Mouse (Mus musculus): ENCODE results near the gene Myb. TPM values are rescaled to one million over a fixed set of nuclear protein-coding genes. Genes with fewer than 3 reads are reported as not detected.

The Myb gene
- polyA plus RNA-seq, 1 experiment from 2014 or later: 5.5 TPM

DNA sequence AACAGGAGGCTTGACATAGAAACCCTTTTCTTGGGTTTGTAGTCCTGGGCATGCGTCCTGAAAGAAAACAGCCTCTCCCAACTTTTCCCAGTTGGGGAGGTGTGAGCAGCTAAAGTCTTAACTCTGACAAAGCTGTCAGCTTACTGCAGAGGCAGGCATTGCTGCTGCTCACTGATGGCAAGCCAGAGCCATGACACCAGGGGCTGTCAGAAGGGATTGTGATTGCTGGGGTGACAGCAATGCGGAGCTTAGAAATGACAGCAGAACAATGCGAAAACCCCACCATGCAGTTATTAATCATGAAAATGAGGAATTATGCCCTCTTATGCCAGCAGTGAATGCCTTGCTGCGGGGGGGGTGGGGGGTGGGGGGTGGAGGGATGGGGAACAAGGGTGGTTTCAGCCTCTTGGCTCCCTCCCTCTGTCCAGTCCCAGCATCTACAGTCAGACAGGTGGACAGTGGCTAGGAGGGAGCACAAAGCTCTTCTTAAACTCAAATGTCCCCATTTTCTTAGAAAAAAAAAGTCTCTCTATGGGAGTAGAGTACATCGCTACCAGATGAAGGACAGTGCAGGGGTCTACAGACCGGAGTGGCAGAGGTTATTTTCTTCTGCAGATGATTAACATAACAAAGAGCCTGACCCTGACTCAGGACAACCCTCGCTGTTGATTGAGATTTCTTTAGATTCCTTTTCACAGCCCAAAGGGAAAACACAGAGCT, 51.3 kb downstream of the Myb start:
- no peak for ATAC-seq (ENCODE audit: insufficient read depth, low FRiP score, low read depth)
- H3K4me2 ChIP-seq: no peak overlapping the region
- H3K9me3 ChIP-seq: no peaks in the 10 kb centered on the region
- no peaks in the 10 kb centered on the region for H3K4me1 ChIP-seq
- no peak overlapping the region for H3K4me3 ChIP-seq (replicated peaks)
- H3K27ac ChIP-seq: no peak overlapping the region
- no peaks in the 10 kb centered on the region for H3K36me3 ChIP-seq
- H3K9ac ChIP-seq: no peak overlapping the region
- no peaks in the 10 kb centered on the region for H3K27me3 ChIP-seq (replicated peaks)
- WGBS: 56% methylated on average over 7 of the region's 7 CpGs

DNA sequence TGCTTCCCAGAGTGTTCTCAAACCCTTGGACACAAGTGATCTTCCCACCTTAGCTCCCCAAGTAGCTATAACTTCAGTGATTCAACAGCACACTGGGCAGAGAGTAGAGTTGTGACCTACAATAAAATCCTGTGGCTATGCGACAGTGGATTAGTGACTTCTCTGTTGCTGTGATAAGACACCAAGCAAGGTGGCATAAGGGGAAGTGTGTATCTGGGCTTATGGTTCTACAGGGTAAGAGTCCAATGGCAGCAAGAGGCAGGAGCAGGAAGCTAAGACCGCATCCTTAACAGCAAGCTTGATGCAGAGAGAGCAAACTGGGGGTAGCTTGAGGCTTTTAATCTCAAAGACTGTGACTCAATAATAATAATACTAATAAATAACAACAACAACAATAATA, 52.0 kb downstream of the Myb start:
- no peak overlapping the region for H3K4me3 ChIP-seq (replicated peaks)
- H3K27me3 ChIP-seq (replicated peaks): no peaks in the 10 kb centered on the region
- no peaks in the 10 kb centered on the region for H3K9me3 ChIP-seq
- H3K27ac ChIP-seq: no peak overlapping the region
- 87% methylated on average over 2 of the region's 2 CpGs for WGBS
- no peak for ATAC-seq (ENCODE audit: insufficient read depth, low FRiP score, low read depth)
- H3K9ac ChIP-seq: no peak overlapping the region
- H3K4me2 ChIP-seq: no peak overlapping the region
- no peaks in the 10 kb centered on the region for H3K36me3 ChIP-seq
- H3K4me1 ChIP-seq: no peaks in the 10 kb centered on the region

DNA sequence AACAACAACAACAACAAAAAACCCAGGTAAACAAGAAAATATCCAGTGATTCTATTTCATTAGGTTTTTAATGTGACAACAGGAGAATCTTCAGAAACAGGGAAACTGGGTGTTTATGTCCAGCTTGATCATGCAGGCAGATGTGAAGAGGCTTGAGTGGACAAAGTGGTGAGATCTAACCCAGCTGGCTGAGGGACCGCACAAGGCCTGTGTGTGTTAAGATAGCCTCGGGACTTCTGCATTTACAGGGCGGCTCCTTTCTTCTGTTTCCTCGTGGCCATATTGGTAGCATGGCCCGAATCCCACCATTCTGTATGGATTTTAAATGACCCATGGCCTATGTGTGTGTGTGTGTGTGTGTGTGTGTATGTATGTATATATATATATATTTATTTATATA, 52.6 kb downstream of the Myb start:
- Histone ChIP-seq H3K27me3 (replicated peaks) (no peaks in the 10 kb centered on the region), H3K36me3 (no peaks in the 10 kb centered on the region), H3K9me3 (no peaks in the 10 kb centered on the region), H3K4me1 (no peaks in the 10 kb centered on the region), H3K4me2 (no peak overlapping the region), H3K27ac (no peak overlapping the region), H3K4me3 (replicated peaks) (no peak overlapping the region), H3K9ac (no peak overlapping the region)
- 83% methylated on average over 5 of the region's 5 CpGs for WGBS
- no peak for ATAC-seq (ENCODE audit: insufficient read depth, low FRiP score, low read depth)

DNA sequence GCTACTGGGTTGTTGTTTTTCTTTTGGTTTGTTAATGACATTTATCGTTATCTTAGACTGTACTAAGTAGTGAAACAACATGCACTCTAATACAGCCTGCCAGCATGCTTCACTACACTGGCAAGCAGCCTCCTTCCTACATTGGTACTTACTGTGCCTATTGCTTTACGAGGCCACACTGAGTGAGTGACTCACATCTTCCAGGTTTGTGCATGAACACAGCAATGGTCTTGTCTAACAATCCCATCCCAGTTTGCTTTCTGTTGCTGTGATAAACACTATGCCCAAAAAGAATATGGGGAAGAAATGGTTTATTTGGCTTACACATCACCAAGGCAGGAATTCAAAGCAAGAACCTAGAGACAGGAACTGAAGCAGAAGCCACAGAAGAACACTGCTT, 55.6 kb downstream of the Myb start:
- Histone ChIP-seq H3K4me3 (replicated peaks) (no peak overlapping the region), H3K9me3 (no peaks in the 10 kb centered on the region), H3K9ac (no peak overlapping the region), H3K27me3 (replicated peaks) (no peaks in the 10 kb centered on the region), H3K4me1 (no peaks in the 10 kb centered on the region), H3K36me3 (no peaks in the 10 kb centered on the region), H3K4me2 (no peak overlapping the region), H3K27ac (no peak overlapping the region)
- no peak for ATAC-seq (ENCODE audit: insufficient read depth, low FRiP score, low read depth)
- WGBS: 87% methylated on average over 2 of the region's 2 CpGs

DNA sequence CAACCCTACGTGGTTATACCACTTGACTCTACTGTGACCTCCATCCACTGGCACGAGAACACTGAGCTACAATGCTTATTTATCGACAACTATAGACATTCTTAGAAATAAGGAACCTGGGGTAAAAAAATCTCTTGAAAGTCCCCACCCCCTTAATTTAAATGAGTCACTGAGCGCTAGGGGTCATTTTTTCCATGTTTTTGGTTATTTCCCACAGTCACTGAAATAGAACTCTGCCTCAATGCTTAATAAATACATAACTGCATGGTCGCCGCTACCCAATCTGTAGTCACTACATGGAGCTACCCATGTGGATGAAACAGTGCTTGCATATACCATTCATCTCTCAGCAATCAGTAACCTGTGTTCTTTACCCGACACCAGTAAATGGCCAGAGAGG, 58.1 kb downstream of the Myb start:
- 82% methylated on average over 7 of the region's 7 CpGs for WGBS
- no peak overlapping the region for H3K4me2 ChIP-seq
- H3K36me3 ChIP-seq: no peaks in the 10 kb centered on the region
- H3K9ac ChIP-seq: no peak overlapping the region
- no peaks in the 10 kb centered on the region for H3K27me3 ChIP-seq (replicated peaks)
- no peak for ATAC-seq (ENCODE audit: insufficient read depth, low FRiP score, low read depth)
- H3K9me3 ChIP-seq: no peaks in the 10 kb centered on the region
- H3K27ac ChIP-seq: no peak overlapping the region
- no peaks in the 10 kb centered on the region; the same call in 1 of the 2 replicates for H3K4me1 ChIP-seq
- H3K4me3 ChIP-seq (replicated peaks): no peak overlapping the region

DNA sequence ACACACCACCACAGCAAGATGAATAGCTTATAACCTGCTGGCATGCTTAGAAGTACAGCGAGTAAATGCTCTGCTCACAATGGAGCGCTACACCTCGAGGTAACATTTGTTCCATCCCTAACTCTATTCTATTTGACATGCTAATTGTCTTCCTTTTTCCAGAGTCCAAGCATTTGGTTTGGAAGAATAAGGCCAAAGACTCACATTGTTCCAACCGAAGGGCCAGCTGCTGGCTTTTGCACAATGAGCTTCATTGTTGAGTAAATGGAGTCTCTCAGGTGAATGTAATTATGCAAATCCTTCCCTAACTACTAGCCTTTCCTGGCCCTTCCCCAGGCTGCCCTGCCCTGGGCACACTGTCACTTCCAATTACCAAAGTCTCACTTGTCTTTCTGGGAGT, 58.8 kb downstream of the Myb start:
- Histone ChIP-seq H3K4me2 (no peak overlapping the region), H3K9me3 (no peaks in the 10 kb centered on the region), H3K4me1 (no peaks in the 10 kb centered on the region; the same call in 1 of the 2 replicates), H3K27ac (no peak overlapping the region), H3K27me3 (replicated peaks) (no peaks in the 10 kb centered on the region), H3K9ac (no peak overlapping the region), H3K4me3 (replicated peaks) (no peak overlapping the region), H3K36me3 (no peaks in the 10 kb centered on the region)
- 54% methylated on average over 4 of the region's 4 CpGs for WGBS
- no peak for ATAC-seq (ENCODE audit: insufficient read depth, low FRiP score, low read depth)

DNA sequence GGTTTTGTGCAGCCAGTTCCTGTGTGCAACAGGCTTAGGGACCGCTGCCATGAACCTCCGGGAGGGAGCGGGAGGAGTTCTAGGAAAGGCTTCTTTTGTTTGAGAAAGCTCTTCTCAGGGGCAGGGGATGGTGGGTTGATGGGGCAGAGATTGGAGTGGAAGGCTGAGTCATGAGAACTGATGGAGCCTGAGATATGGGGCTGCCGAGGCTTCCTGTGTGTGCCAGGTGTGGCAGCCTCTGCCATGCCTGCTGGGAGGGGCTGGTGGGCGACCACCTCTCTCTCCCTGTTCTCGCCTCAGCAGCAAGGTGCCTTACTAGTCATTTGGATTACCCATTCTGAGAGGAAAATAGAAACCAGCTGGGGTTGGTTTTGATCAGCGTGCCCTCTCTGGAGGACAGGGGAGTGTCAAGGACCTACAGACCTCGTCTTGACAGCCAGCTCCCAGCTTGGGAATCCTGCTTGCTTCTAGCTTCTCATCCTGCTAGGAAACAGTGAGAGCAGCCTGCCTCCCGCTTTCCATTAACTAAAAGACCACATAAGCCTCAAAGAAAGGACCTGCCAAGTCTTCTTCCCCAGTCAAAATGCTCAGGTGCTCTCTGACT, 60.0 kb downstream of the Myb start:
- 55% methylated on average over 9 of the region's 9 CpGs for WGBS
- Histone ChIP-seq H3K36me3 (no peaks in the 10 kb centered on the region), H3K27me3 (replicated peaks) (no peaks in the 10 kb centered on the region), H3K9me3 (no peaks in the 10 kb centered on the region), H3K4me1 (no peaks in the 10 kb centered on the region; the same call in 1 of the 2 replicates), H3K4me2 (no peak overlapping the region), H3K27ac (no peak overlapping the region), H3K9ac (no peak overlapping the region), H3K4me3 (replicated peaks) (no peak overlapping the region)
- ATAC-seq (ENCODE audit: insufficient read depth, low FRiP score, low read depth): no peak

DNA sequence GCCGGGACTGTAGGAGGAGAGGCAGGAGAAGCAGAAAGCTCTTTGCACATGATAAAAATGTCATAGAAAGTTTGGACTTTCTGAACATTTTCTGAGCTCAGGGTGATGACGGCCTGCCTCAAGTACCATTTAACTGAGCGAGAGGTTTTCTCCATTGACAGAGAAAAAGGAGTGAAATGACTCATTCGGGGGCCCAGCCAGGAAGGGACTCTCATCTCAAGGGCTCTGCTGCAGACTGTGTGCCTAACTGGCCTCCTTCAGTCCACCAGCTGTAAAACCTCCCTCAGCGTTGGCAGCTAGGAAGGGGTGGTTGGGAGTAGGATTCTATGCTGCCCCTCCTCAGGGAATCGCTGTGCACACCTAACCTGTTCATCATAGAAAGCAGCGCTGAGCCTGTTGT, 61.3 kb downstream of the Myb start:
- ATAC-seq (ENCODE audit: insufficient read depth, low FRiP score, low read depth): no peak
- Histone ChIP-seq H3K4me2 (no peak overlapping the region), H3K27me3 (replicated peaks) (no peaks in the 10 kb centered on the region), H3K27ac (no peak overlapping the region), H3K36me3 (no peaks in the 10 kb centered on the region), H3K4me1 (no peaks in the 10 kb centered on the region; the same call in 1 of the 2 replicates), H3K9me3 (no peaks in the 10 kb centered on the region), H3K9ac (no peak overlapping the region), H3K4me3 (replicated peaks) (no peak overlapping the region)
- WGBS: 75% methylated on average over 7 of the region's 7 CpGs

DNA sequence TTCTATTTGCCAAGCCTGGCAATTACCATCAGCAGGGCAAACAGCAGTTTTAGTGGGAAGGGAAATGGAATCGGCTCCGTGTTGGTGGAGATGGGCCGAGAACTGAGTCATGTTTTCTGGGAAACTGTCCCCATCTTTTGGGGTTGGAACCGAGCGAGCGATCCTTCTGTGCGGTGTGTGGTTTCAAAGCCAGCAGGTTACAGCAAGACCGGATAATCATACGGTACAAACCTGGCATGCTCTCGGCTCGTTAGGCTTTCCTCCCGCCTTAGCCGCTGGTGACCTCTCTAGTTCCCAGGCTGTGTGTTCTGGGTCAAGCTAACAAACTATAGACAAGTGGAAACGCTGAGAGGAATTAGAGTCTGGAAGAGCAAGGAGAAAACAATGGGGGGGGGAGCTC, 65.2 kb downstream of the Myb start:
- no peak overlapping the region for H3K4me3 ChIP-seq (replicated peaks)
- no peaks in the 10 kb centered on the region for H3K36me3 ChIP-seq
- no peak overlapping the region for H3K27ac ChIP-seq
- H3K4me1 ChIP-seq: no peaks in the 10 kb centered on the region; the same call in 1 of the 2 replicates
- H3K4me2 ChIP-seq: no peak overlapping the region
- no peaks in the 10 kb centered on the region for H3K27me3 ChIP-seq (replicated peaks)
- H3K9ac ChIP-seq: no peak overlapping the region
- WGBS: 93% methylated on average over 14 of the region's 14 CpGs
- H3K9me3 ChIP-seq: no peaks in the 10 kb centered on the region
- ATAC-seq (ENCODE audit: insufficient read depth, low FRiP score, low read depth): no peak

DNA sequence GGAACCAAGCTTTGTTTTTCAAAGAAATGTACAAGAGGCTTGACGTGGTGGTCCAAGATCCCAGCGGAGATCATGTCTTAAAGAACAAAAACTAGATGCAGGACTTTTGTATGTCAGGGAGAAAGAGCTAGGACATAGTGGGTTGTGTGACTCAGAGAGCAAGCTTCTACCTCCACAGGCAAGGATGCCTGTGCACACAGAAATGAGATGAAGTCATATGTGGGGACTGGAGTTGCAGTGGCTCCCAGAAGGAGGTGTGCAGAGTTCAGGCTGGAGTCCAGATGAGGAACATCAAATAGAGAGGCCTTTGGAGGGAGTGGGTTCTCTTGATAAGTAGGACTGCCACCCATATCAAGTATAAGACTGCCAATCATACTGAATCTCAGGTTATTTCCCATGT, 65.9 kb downstream of the Myb start:
- no peak overlapping the region for H3K4me2 ChIP-seq
- no peaks in the 10 kb centered on the region for H3K36me3 ChIP-seq
- H3K4me3 ChIP-seq (replicated peaks): no peak overlapping the region
- ATAC-seq (ENCODE audit: insufficient read depth, low FRiP score, low read depth): no peak
- no peaks in the 10 kb centered on the region; the same call in 1 of the 2 replicates for H3K4me1 ChIP-seq
- no peaks in the 10 kb centered on the region for H3K9me3 ChIP-seq
- WGBS: 93% methylated on average over 2 of the region's 2 CpGs
- H3K27ac ChIP-seq: no peak overlapping the region
- H3K9ac ChIP-seq: no peak overlapping the region
- no peaks in the 10 kb centered on the region for H3K27me3 ChIP-seq (replicated peaks)

DNA sequence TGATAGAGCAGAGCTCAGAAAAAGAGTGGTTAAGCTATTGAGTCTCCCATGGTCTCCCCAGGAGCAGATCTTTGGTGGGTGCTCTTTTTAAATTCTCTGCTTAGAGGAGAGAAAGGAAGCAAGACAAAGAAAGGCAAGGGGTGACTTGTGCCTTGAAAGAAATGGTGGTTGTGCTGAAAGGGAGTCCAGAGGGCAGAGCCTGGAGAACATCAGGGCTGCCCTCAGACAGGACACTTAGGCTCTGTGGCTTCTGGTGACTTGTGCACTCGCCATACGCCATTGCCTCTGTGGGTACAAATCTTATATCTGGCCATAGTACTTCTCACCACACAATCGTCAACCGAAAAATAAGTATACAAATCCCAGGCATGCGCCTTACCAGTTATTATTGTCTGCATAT, 67.5 kb downstream of the Myb start:
- H3K9ac ChIP-seq: no peak overlapping the region
- 0 out of 2 replicates have a peak, but pooled peaks have one; percentile 3 for ATAC-seq (ENCODE audit: insufficient read depth, low FRiP score, low read depth)
- H3K9me3 ChIP-seq: no peaks in the 10 kb centered on the region
- WGBS: 89% methylated on average over 5 of the region's 5 CpGs
- H3K36me3 ChIP-seq: no peaks in the 10 kb centered on the region
- H3K4me3 ChIP-seq (replicated peaks): no peak overlapping the region
- H3K27me3 ChIP-seq (replicated peaks): no peaks in the 10 kb centered on the region
- no peak overlapping the region for H3K4me2 ChIP-seq
- H3K27ac ChIP-seq: 0 out of 2 replicates have a peak overlapping the region, but pooled peaks have one; percentile 37
- H3K4me1 ChIP-seq: no peaks in the 10 kb centered on the region

DNA sequence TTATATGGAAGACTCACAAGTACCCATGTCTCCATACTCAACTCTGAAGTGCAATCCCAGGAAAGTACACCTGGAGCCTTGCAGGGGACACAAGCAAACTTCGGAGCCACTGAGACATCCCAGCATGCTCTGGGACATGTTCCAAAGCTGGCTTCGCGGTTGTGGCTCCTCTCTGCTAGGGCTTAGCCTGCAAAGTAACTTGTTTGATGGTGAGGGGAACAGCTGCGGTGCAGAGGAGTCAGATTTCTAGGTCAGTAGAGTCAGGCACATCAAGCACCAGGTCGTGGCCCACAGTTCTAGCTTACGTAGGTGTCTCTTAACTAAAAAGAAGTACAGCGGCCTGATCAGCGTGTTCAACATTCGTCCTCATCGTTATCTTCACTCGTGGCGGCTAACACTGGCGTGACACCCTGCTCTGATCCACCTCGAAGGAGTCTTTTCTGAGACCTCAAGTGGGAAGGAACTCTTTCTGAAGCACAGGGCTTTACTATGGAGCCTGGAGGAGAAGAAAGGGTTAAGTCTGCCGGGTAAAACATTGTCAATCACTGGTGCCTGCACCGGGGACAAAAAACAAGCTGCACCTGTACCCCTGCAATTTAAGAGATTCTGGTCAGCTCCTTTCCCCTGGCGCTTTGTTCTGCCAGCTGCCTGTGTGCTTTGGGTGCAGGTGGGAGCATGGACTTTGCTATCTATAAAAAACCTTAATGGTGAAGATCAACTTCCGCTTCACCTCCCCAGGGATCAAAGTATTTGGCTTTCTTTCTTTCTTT, 68.1 kb downstream of the Myb start:
- no peaks in the 10 kb centered on the region for H3K9me3 ChIP-seq
- no peak overlapping the region for H3K4me3 ChIP-seq (replicated peaks)
- ATAC-seq (ENCODE audit: insufficient read depth, low FRiP score, low read depth): peak; percentile 70
- H3K27me3 ChIP-seq (replicated peaks): no peaks in the 10 kb centered on the region
- H3K27ac ChIP-seq: peak overlapping the region; percentile 31; the same call in 1 of the 2 replicates
- no peak overlapping the region for H3K9ac ChIP-seq
- 40% methylated on average over 18 of the region's 18 CpGs for WGBS
- H3K4me2 ChIP-seq: no peak overlapping the region
- H3K4me1 ChIP-seq: no peaks in the 10 kb centered on the region
- H3K36me3 ChIP-seq: no peaks in the 10 kb centered on the region

Data from stomach, embryonic 15.5 days (tissue).